Mouse (Mus musculus) liver, embryonic 16.5 days (tissue): ENCODE results near the gene Gzf1. TPM values are rescaled to one million over a fixed set of nuclear protein-coding genes. Genes with fewer than 3 reads are reported as not detected.
A peak's percentile ranks its signal among the peaks of the same experiment; 100 is the strongest.

Source experiments
- ATAC-seq: fragments of 200-750 bp; cut with Nextera tagmentation; 2 replicates; pipeline ENCODE4 v1.8.0; 2017; ENCODE audit warnings: low read depth, mild to moderate bottlenecking, moderate number of reproducible peaks, moderate library complexity
- H3K27ac ChIP-seq: fragments of 300-500 bp; sonication (generic); 2 replicates; pipeline ENCODE4 v1.5.1; 2014; ENCODE audit warnings: mild to moderate bottlenecking, low read length
- H3K27me3 ChIP-seq: fragments of 300-500 bp; sonication (generic); 2 replicates; pipeline ENCODE4 v1.6.1; 2014; ENCODE audit warnings: low read depth, low read length, mixed read lengths; ENCODE audit not compliant: control insufficient read depth, insufficient read depth
- H3K36me3 ChIP-seq: fragments of 300-500 bp; sonication (generic); 2 replicates; pipeline ENCODE4 v1.6.1; 2014; ENCODE audit warnings: mild to moderate bottlenecking; ENCODE audit not compliant: control insufficient read depth, insufficient read depth
- H3K4me1 ChIP-seq: fragments of 300-500 bp; sonication (generic); 2 replicates; pipeline ENCODE4 v1.6.1; 2014; ENCODE audit warnings: low read depth, low read length, mixed read lengths; ENCODE audit not compliant: control insufficient read depth
- H3K4me2 ChIP-seq: fragments of 300-500 bp; sonication (generic); 2 replicates; pipeline ENCODE4 v1.6.1; 2014; ENCODE audit warnings: low read depth, low read length, mixed read lengths
- H3K4me3 ChIP-seq: fragments of 300-500 bp; sonication (generic); 2 replicates; pipeline ENCODE4 v1.5.1; 2014; ENCODE audit warnings: low read depth, mild to moderate bottlenecking, low read length
- H3K9ac ChIP-seq: fragments of 300-500 bp; sonication (generic); 2 replicates; pipeline ENCODE4 v1.6.1; 2014; ENCODE audit warnings: low read depth, low read length
- H3K9me3 ChIP-seq: fragments of 300-500 bp; sonication (generic); replicated peaks from 2 replicates; pipeline ENCODE4 v1.6.1; 2016; ENCODE audit warnings: low read length; ENCODE audit not compliant: control insufficient read depth
- WGBS: fragments of 180-500 bp; shearing (Covaris S2); extraction: QIAGEN DNeasy Blood & Tissue Kit; methylation state at CpG from one replicate; pipeline ENCODE4 v1.1.7; 2014; ENCODE audit not compliant: insufficient replicate concordance; 5-methylcytosine and 5-hydroxymethylcytosine counted together
- polyA plus RNA-seq: library from polyadenylated mRNA; unstranded; fragments of >200 nt; fragmentation: Nextera tagmentation; extraction: Ambion mirVana; gene quantifications from 2 replicates; pipeline ENCODE4 v1.2.1, GENCODE M21; 2015

Gzf1 gene
- polyA plus RNA-seq, 1 experiment from 2014 or later = 13.9 TPM

DNA sequence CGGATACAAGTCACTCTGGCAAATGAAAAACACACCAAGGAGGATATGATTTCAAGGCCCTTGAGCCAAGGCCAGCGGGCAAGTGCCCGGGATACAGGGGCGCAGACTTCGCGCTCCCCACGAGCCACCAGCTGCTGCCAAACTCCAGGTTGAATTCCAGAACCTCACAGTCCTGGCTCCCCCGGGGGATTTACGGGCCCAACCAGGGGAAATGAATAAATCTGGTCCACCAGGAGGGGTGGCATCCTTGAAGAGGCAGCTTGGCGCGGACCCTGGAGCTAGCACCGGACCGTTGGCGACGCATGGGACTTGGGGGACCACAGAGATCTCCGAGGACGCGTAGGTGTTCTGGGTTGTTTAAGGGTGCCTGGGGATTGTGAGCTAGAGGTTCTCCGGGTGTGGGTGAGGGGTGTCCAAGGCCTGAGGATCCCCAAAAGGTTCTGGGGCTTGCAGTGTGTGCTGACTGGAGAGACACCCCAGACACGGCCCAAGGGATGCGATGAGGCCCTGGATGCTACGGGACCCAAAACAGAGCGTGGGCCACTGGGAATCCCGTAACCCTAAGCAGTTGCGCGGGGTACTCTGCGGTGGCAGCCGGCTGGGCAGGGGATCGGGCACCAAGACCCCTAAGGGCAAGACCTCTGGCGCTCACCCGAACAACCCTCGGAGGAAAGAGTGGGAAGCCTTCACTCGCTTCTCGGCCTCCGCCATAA is 50.9 kb downstream of the Gzf1 start:
- H3K27me3 ChIP-seq = no peaks in the 10 kb centered on the region
- H3K4me3 ChIP-seq = peak overlapping the region; percentile 69
- WGBS = 3% methylated on average over 35 of the region's 35 CpGs
- no peaks in the 10 kb centered on the region for H3K9me3 ChIP-seq
- H3K9ac ChIP-seq = peak overlapping the region; percentile 58
- H3K36me3 ChIP-seq = no peaks in the 10 kb centered on the region
- H3K4me1 ChIP-seq = no peaks in the 10 kb centered on the region
- ATAC-seq = peak; percentile 28
- peak overlapping the region; percentile 73 for H3K4me2 ChIP-seq
- no peak overlapping the region for H3K27ac ChIP-seq

DNA sequence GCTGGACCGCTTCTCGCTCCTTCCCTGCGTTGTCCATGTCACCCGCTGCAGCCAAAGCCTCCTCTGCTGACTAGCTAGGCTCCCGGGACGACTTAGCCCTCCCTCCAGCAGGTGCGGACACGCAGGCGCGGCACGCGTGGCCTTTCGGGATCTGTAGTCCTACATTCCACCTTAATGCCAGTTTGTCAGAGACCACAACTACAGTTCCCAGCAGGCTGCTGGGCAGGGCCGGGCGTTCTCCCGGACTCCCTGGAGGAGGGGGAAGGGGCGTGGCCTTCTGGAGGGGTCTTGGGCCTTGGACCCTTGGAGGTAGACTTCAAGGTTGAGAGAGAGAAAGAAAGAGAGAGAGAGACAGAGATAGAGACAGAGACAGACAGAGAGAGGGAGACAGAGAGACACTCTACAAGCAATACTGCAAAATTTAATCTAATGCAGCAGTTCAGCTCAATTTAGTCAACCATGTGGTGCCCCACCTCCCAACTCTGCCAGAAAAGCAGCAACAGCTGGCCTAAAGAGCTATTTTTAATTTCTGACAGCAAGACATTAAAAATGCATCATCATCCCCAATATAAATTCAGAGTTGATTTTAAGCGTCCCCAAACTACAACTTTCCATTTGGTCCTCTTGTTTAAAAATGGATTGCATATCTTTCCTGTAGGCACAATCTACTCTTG is 51.6 kb downstream of the Gzf1 start, which contains the start of gene Napb:
Gene Napb (minus strand): TSS at position 141 of the 674 bp plus-strand sequence.
- Histone ChIP-seq H3K27me3 (no peaks in the 10 kb centered on the region), H3K4me2 (peak within 1 kb of the TSS; percentile 73), H3K27ac (no peak within 1 kb of the TSS), H3K4me1 (no peaks in the 10 kb centered on the region), H3K9me3 (no peaks in the 10 kb centered on the region), H3K9ac (peak within 1 kb of the TSS; percentile 58), H3K4me3 (peak within 1 kb of the TSS; percentile 69), H3K36me3 (no peaks in the 10 kb centered on the region)
- ATAC-seq = peak; percentile 97
- 6% methylated on average over 18 of the region's 18 CpGs for WGBS

Other genes starting within 250 kb of the Gzf1 start
- gene Cd93, start 237.5 kb upstream of the Gzf1 start, polyA plus RNA-seq = 2.5 and 2.6 TPM in 2 replicates
- gene Nxt1, start 8.4 kb upstream of the Gzf1 start, polyA plus RNA-seq = 41.4 and 45.1 TPM in 2 replicates
- gene Napb, start 51.4 kb downstream of the Gzf1 start, polyA plus RNA-seq = 0.27 and 0.34 TPM in 2 replicates
- not detected in 2 replicates for gene Cstl1, start 69.3 kb downstream of the Gzf1 start, polyA plus RNA-seq
- not detected in 2 replicates for gene Cst11, start 90.5 kb downstream of the Gzf1 start, polyA plus RNA-seq
- not detected in 2 replicates for gene 8030411F24Rik, start 101.0 kb downstream of the Gzf1 start, polyA plus RNA-seq
- not detected in 2 replicates for gene Cst12, start 108.3 kb downstream of the Gzf1 start, polyA plus RNA-seq
- 0.43 and 0.79 TPM in 2 replicates for gene Cst8, start 117.8 kb downstream of the Gzf1 start, polyA plus RNA-seq
- not detected in 2 replicates for gene Cst13, start 139.1 kb downstream of the Gzf1 start, polyA plus RNA-seq
- not detected in 2 replicates for gene Cst9, start 154.1 kb downstream of the Gzf1 start, polyA plus RNA-seq
- not detected in 2 replicates for gene 9230104L09Rik, start 184.0 kb downstream of the Gzf1 start, polyA plus RNA-seq
- gene Cst3, start 194.7 kb downstream of the Gzf1 start, polyA plus RNA-seq = 179 and 183 TPM in 2 replicates